Mouse (Mus musculus) forebrain, embryonic 13.5 days (tissue): ENCODE data around the gene Nr1h2. TPM values are rescaled to one million over a fixed set of nuclear protein-coding genes. Genes with fewer than 3 reads are reported as not detected.

Experiments used
- ATAC-seq: fragments of 200-750 bp; cut with Nextera tagmentation; 2 replicates; pipeline ENCODE4 v1.8.0; 2017
- H3K27ac ChIP-seq: fragments of 300-500 bp; sonication (generic); 2 replicates; pipeline ENCODE4 v1.5.1; 2015; ENCODE audit warnings: inconsistent platforms, mild to moderate bottlenecking, moderate library complexity
- H3K27me3 ChIP-seq: fragments of 300-500 bp; sonication (generic); 2 replicates; pipeline ENCODE4 v1.6.1; 2015; ENCODE audit warnings: mild to moderate bottlenecking, inconsistent platforms
- H3K36me3 ChIP-seq: fragments of 300-500 bp; sonication (generic); 2 replicates; pipeline ENCODE4 v1.6.1; 2015; ENCODE audit warnings: mild to moderate bottlenecking, inconsistent platforms; ENCODE audit not compliant: poor library complexity, severe bottlenecking
- H3K4me1 ChIP-seq: fragments of 300-500 bp; sonication (generic); 2 replicates; pipeline ENCODE4 v1.6.1; 2015; ENCODE audit warnings: inconsistent platforms
- H3K4me2 ChIP-seq: fragments of 300-500 bp; sonication (generic); 2 replicates; pipeline ENCODE4 v1.6.1; 2015; ENCODE audit warnings: inconsistent platforms, mild to moderate bottlenecking, moderate library complexity
- H3K4me3 ChIP-seq: fragments of 300-500 bp; sonication (generic); 2 replicates; pipeline ENCODE4 v1.5.1; 2015; ENCODE audit warnings: mild to moderate bottlenecking, inconsistent platforms
- H3K9ac ChIP-seq: fragments of 300-500 bp; sonication (generic); 2 replicates; pipeline ENCODE4 v1.6.1; 2015; ENCODE audit warnings: mild to moderate bottlenecking, inconsistent platforms
- H3K9me3 ChIP-seq: fragments of 300-500 bp; sonication (generic); replicated peaks from 2 replicates; pipeline ENCODE4 v1.6.1; 2016; ENCODE audit warnings: inconsistent platforms
- WGBS: fragments of 180-500 bp; shearing (Covaris S2); methylation state at CpG from one replicate; pipeline ENCODE4 v1.1.7; 2015; 5-methylcytosine and 5-hydroxymethylcytosine counted together
- polyA plus RNA-seq: library from polyadenylated mRNA; unstranded; fragments of >200 nt; fragmentation: Nextera tagmentation; extraction: Ambion mirVana; gene quantifications from 2 replicates; pipeline ENCODE4 v1.2.1, GENCODE M21; 2015

The Nr1h2 gene
- polyA plus RNA-seq, 1 experiment from 2014 or later = 76.0 TPM

GRCm38 (mm10) chr7:44593051-44593450, 39.3 kb upstream of the Nr1h2 start:
- peaks cover 43% of the 10 kb centered on the region for H3K27me3 ChIP-seq
- H3K9ac ChIP-seq = no peak overlapping the region
- ATAC-seq = no peak
- no peaks in the 10 kb centered on the region for H3K9me3 ChIP-seq
- WGBS = 2% methylated on average over 15 of the region's 15 CpGs
- peak overlapping the region; percentile 45; the same call in 1 of the 2 replicates for H3K4me3 ChIP-seq
- H3K4me2 ChIP-seq = peak overlapping the region; percentile 67
- no peak overlapping the region for H3K27ac ChIP-seq
- peaks cover 63% of the 10 kb centered on the region for H3K4me1 ChIP-seq
- H3K36me3 ChIP-seq = no peaks in the 10 kb centered on the region; the same call in 1 of the 2 replicates

- peak overlapping the region; percentile 62 for H3K4me3 ChIP-seq
- peaks cover 53% of the 10 kb centered on the region for H3K27me3 ChIP-seq
- H3K9me3 ChIP-seq = no peaks in the 10 kb centered on the region
- peak overlapping the region; percentile 99 for H3K4me2 ChIP-seq
- no peak overlapping the region for H3K27ac ChIP-seq
- peaks cover 74% of the 10 kb centered on the region for H3K4me1 ChIP-seq
- peak overlapping the region; percentile 72 for H3K9ac ChIP-seq
- no peak for ATAC-seq
- WGBS = under 1% methylated on average over 58 of the region's 60 CpGs
- no peaks in the 10 kb centered on the region; the same call in 1 of the 2 replicates for H3K36me3 ChIP-seq
Measured at GRCm38 (mm10) chr7:44591348-44592116, 37.8 kb upstream of the Nr1h2 start.

GRCm38 (mm10) chr7:44590402-44591347, 36.9 kb upstream of the Nr1h2 start, which contains the start of gene Kcnc3:
Gene Kcnc3 (plus strand): TSS chr7:44590664.
- peak within 1 kb of the TSS; percentile 72 for H3K9ac ChIP-seq
- H3K4me2 ChIP-seq = peak within 1 kb of the TSS; percentile 99
- peak within 1 kb of the TSS; percentile 59 for H3K27ac ChIP-seq
- H3K36me3 ChIP-seq = no peaks in the 10 kb centered on the region; the same call in 1 of the 2 replicates
- H3K27me3 ChIP-seq = peaks cover 53% of the 10 kb centered on the region
- H3K9me3 ChIP-seq = no peaks in the 10 kb centered on the region
- peak; percentile 93 for ATAC-seq
- WGBS = under 1% methylated on average over 78 of the region's 80 CpGs
- H3K4me1 ChIP-seq = peaks cover 74% of the 10 kb centered on the region
- H3K4me3 ChIP-seq = peak within 1 kb of the TSS; percentile 62

- no peaks in the 10 kb centered on the region for H3K36me3 ChIP-seq
- no peaks in the 10 kb centered on the region for H3K9me3 ChIP-seq
- peak overlapping the region; percentile 99 for H3K4me2 ChIP-seq
- no peak overlapping the region for H3K9ac ChIP-seq
- peak overlapping the region; percentile 57; the same call in 1 of the 2 replicates for H3K27ac ChIP-seq
- WGBS = 1% methylated on average over 13 of the region's 13 CpGs
- no peak; the same call in 1 of the 2 replicates for ATAC-seq
- H3K4me3 ChIP-seq = peak overlapping the region; percentile 62
- peaks cover 57% of the 10 kb centered on the region for H3K27me3 ChIP-seq
- peaks cover 73% of the 10 kb centered on the region for H3K4me1 ChIP-seq
Measured at GRCm38 (mm10) chr7:44589946-44590345, 36.2 kb upstream of the Nr1h2 start.

- 0 out of 2 replicates have a peak, but pooled peaks have one; percentile 13 for ATAC-seq
- no peaks in the 10 kb centered on the region for H3K36me3 ChIP-seq
- 0% methylated on average over 30 of the region's 33 CpGs for WGBS
- H3K4me1 ChIP-seq = peaks cover 65% of the 10 kb centered on the region
- H3K4me2 ChIP-seq = peak overlapping the region; percentile 99
- H3K4me3 ChIP-seq = peak overlapping the region; percentile 62
- H3K9ac ChIP-seq = peak overlapping the region; percentile 68
- H3K27me3 ChIP-seq = peaks cover 57% of the 10 kb centered on the region
- H3K9me3 ChIP-seq = no peaks in the 10 kb centered on the region
- H3K27ac ChIP-seq = no peak overlapping the region
Measured at GRCm38 (mm10) chr7:44589149-44589548, 35.4 kb upstream of the Nr1h2 start.

- Histone ChIP-seq H3K4me2 (peak overlapping the region; percentile 99), H3K9me3 (no peaks in the 10 kb centered on the region), H3K4me3 (peak overlapping the region; percentile 62), H3K27me3 (peaks cover 53% of the 10 kb centered on the region), H3K36me3 (no peaks in the 10 kb centered on the region), H3K9ac (peak overlapping the region; percentile 68), H3K27ac (no peak overlapping the region), H3K4me1 (peaks cover 57% of the 10 kb centered on the region)
- 7% methylated on average over 12 of the region's 12 CpGs for WGBS
- no peak for ATAC-seq
Measured at GRCm38 (mm10) chr7:44588338-44588737, 34.6 kb upstream of the Nr1h2 start.

- Histone ChIP-seq H3K27ac (no peak overlapping the region), H3K36me3 (no peaks in the 10 kb centered on the region), H3K4me1 (peaks cover 51% of the 10 kb centered on the region), H3K4me2 (peak overlapping the region; percentile 99), H3K9me3 (no peaks in the 10 kb centered on the region), H3K27me3 (peaks cover 47% of the 10 kb centered on the region), H3K4me3 (peak overlapping the region; percentile 62), H3K9ac (peak overlapping the region; percentile 51; the same call in 1 of the 2 replicates)
- no peak for ATAC-seq
- 39% methylated on average over 6 of the region's 6 CpGs for WGBS
Measured at GRCm38 (mm10) chr7:44587676-44588075, 33.9 kb upstream of the Nr1h2 start.

- peaks cover 44% of the 10 kb centered on the region for H3K4me1 ChIP-seq
- H3K36me3 ChIP-seq = no peaks in the 10 kb centered on the region
- H3K4me2 ChIP-seq = peak overlapping the region; percentile 99
- H3K27ac ChIP-seq = no peak overlapping the region
- peak overlapping the region; percentile 44 for H3K4me3 ChIP-seq
- H3K9me3 ChIP-seq = no peaks in the 10 kb centered on the region
- H3K9ac ChIP-seq = peak overlapping the region; percentile 51
- H3K27me3 ChIP-seq = peaks cover 39% of the 10 kb centered on the region
- WGBS = 0% methylated on average over 18 of the region's 18 CpGs
- peak; percentile 61 for ATAC-seq
Measured at GRCm38 (mm10) chr7:44586930-44587329, 33.2 kb upstream of the Nr1h2 start.

- 8% methylated on average over 19 of the region's 19 CpGs for WGBS
- Histone ChIP-seq H3K36me3 (no peaks in the 10 kb centered on the region), H3K4me3 (peak overlapping the region; percentile 44), H3K27ac (no peak overlapping the region), H3K9ac (peak overlapping the region; percentile 51), H3K4me2 (peak overlapping the region; percentile 99), H3K4me1 (peaks cover 40% of the 10 kb centered on the region), H3K27me3 (peaks cover 35% of the 10 kb centered on the region), H3K9me3 (no peaks in the 10 kb centered on the region)
- ATAC-seq = no peak
Measured at GRCm38 (mm10) chr7:44586518-44586917, 32.8 kb upstream of the Nr1h2 start.

GRCm38 (mm10) chr7:44585606-44586005, 31.9 kb upstream of the Nr1h2 start:
- Histone ChIP-seq H3K4me3 (no peak overlapping the region), H3K36me3 (no peaks in the 10 kb centered on the region), H3K27me3 (peaks cover 31% of the 10 kb centered on the region), H3K9me3 (no peaks in the 10 kb centered on the region), H3K9ac (no peak overlapping the region), H3K4me1 (peaks cover 34% of the 10 kb centered on the region), H3K27ac (no peak overlapping the region), H3K4me2 (no peak overlapping the region)
- no peak for ATAC-seq
- WGBS = 91% methylated on average over 6 of the region's 6 CpGs

GRCm38 (mm10) chr7:44584921-44585320, 31.2 kb upstream of the Nr1h2 start:
- Histone ChIP-seq H3K9me3 (no peaks in the 10 kb centered on the region), H3K36me3 (no peaks in the 10 kb centered on the region)

More at GRCm38 (mm10) chr7:44584921-44585320, 31.2 kb upstream of the Nr1h2 start:
- 93% methylated on average over 6 of the region's 6 CpGs for whole genome bisulfite sequencing
- peaks cover 29% of the 10 kb centered on the region for H3K4me1 ChIP-seq
- H3K27ac ChIP-seq = no peak overlapping the region
- no peak for ATAC-seq
- H3K27me3 ChIP-seq = peaks cover 29% of the 10 kb centered on the region
- H3K9ac ChIP-seq = no peak overlapping the region
- no peak overlapping the region for H3K4me3 ChIP-seq
- H3K4me2 ChIP-seq = no peak overlapping the region
